Mouse (Mus musculus): Measurements from ENCODE around the gene Fn1.

The Fn1 gene

DNA sequence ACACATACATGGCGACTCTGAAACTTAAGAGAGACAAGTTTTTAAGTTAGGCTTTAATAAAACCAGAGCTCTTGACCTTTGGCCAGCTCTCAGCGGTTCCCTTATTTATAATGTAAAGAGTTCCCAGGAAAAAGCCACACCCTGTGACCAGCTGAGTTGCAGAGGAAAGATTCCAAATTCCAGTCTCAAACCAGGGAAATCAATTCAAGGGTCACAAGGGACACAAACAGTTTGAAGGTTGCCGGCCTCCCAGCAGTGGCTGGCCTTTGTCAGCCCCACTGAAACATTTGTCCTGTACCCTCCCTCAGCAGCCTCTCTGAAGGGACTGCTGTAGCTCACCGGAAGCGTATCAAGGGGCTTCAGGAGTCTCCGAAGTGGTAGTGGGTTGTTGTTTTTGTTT lies 2.3 kb downstream of the Fn1 start:
- DNase-seq (ENCODE audit: low spot score): no peak

DNA sequence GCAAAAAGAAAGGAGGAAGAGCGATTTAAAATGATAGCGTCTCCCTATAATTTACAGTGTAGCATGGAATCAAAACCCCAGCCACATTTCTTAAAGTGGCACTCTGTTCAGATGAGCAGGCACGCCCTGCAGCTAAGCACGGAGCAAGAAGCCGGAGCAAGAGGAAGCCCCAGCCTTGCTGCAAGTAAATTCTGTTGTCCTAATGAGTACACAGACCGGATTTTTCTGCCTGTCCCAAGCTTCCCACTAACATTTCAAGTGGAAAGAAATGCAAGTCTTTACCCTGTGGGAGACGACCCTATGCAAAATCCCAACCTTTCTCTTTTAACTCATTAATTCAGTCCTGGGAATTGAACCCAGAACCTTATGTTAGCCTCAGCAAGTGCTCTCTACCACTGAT lies 4.8 kb downstream of the Fn1 start:
- no peak for DNase-seq (ENCODE audit: low spot score)

DNA sequence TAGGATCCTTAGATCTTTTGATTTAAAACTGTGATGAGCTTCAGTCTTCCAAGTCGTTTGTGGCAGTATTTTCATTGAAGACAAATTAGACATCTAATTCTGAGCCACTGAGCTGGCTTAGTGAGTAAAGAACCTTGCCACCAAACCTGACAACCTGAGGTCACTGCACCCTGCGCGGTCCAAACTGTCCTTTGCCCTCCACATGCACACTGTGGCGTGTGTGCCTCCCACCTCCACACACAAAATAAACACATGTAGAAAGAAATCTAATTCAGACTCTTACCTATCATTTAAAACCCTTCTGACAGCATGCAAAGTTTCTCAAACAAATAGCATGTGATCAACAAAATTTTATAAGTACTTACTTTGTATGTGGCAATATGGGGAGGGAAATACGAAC lies 6.2 kb downstream of the Fn1 start:
- no peak for DNase-seq (ENCODE audit: low spot score)

DNA sequence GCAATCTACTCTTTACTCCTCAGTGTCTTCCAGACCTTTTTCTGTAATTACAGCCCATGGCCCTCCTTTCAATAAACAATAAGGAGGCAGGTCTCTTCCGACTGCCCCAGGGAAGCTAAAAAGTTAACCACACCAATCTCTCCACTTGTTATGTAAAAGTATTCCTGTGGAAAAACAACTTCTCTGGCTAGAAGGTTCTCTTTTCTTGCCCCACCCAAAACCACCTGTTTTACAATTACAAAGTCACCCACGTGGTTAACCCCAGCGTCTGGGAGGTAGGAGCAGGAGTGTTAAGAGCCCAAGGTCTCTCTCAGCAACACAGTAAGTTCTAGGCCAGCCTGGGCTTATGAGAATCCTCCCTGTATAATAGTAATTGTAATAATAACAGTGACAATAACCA lies 7.0 kb downstream of the Fn1 start:
- no peak for DNase-seq (ENCODE audit: low spot score)

DNA sequence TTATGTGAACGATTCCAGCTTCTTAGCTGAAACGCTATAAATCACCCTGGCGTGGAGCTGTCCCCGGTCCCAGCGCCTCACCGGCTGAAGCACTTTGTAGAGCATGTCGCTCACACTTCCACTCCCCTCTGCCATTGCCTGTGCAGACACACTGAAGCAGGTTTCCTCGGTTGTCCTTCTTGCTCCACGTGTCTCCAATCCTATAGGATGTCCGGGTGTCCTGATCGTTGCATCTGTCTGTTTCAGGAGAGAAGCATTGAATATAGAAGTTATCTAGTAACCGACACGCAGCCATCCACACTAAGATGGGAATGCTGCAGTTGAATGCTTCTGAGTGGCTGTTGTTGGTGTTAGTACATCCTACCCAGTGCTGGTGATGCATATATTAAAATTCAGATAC lies 7.5 kb downstream of the Fn1 start:
- DNase-seq (ENCODE audit: low spot score): no peak

DNA sequence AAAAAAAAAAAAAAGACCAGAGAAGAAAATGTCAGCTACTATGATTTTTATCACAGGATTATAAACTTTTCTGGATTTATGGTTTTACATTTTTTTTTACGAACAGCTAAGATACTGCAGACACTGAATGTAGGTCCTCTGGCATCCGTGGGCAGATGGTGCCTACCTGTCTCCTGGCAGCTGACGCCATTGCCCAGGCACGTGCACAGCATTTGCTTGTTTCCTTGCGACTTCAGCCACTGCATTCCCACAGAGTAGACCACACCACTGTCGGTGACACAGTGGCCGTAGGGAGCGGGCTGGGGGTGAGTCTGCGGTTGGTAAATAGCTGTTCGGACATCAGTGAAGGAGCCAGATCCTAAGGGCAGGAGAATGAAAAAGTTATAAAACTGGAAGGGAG lies 10.2 kb downstream of the Fn1 start:
- DNase-seq (ENCODE audit: low spot score): no peak

DNA sequence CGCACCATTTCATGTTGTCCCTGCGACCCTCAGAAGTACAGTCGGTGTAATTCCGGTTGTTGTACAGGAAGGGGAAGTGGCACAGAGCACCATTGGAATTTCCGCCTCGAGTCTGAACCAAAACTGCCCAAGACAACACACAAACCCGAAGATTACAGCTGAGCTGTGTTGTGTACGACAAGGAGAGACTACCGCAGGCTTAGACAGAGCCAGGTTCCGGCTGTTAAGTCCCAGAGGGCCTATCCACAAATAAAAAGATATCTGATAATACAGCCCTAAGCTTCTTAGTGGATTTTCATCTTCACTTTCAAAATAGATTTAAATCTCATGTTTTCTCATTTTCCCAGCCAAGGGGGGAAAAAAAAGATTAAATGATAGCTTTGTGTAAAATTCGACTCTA lies 11.8 kb downstream of the Fn1 start:
- DNase-seq (ENCODE audit: low spot score): no peak

DNA sequence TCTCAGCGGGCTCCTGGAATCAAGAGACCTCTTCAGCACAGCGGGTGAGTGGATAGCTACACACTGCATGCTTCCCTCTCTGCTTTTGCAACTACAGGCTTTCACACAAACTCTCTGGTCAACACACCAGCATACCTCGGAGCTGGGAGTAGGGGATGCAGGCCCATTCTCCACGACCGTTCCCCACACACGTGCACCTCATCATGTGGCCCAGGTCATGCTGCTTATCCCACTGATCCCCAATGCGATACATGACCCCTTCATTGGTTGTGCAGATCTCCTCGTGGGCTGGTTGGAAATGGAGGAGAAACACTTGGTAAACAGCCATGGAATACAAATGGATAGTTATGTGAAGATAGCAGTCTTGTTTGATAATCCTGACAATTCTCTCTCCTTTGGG lies 12.8 kb downstream of the Fn1 start:
- no peak for DNase-seq (ENCODE audit: low spot score)

DNA sequence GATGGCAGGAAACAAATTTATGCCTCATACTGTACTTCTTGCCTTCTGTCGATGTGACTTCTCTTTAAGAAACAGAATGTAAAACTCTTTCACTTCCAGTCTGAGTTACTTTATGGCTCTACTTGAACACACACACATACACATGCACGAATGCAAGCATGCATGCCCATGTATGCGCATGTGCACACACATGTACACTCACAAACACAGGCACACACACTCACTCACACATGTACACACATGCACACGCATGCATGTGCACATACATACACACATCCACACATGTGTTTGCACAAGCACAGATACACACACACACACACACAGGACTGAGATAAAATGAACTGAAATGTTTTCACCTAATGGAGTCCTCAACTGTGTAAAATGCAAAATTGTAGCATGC lies 16.3 kb downstream of the Fn1 start:
- no peak for DNase-seq (ENCODE audit: low spot score)

DNA sequence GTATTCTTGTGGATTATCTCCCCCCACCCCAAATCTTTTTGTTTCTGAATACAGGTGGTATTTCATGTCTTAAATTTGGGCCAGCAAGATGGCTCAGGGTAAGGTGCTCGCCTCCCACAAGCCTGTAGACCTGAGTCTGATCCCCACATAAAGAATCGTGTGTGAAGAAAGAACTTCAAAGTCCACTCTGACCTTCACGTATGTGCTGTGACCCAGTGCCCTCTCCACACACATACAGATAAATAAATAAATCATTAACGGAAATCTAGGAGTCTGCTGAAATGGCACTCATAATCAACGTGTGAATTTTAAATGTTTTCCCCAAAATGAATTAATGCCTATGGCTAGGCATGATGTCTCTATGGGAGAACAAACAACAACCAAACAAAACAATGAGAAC lies 16.9 kb downstream of the Fn1 start:
- DNase-seq (ENCODE audit: low spot score): no peak

DNA sequence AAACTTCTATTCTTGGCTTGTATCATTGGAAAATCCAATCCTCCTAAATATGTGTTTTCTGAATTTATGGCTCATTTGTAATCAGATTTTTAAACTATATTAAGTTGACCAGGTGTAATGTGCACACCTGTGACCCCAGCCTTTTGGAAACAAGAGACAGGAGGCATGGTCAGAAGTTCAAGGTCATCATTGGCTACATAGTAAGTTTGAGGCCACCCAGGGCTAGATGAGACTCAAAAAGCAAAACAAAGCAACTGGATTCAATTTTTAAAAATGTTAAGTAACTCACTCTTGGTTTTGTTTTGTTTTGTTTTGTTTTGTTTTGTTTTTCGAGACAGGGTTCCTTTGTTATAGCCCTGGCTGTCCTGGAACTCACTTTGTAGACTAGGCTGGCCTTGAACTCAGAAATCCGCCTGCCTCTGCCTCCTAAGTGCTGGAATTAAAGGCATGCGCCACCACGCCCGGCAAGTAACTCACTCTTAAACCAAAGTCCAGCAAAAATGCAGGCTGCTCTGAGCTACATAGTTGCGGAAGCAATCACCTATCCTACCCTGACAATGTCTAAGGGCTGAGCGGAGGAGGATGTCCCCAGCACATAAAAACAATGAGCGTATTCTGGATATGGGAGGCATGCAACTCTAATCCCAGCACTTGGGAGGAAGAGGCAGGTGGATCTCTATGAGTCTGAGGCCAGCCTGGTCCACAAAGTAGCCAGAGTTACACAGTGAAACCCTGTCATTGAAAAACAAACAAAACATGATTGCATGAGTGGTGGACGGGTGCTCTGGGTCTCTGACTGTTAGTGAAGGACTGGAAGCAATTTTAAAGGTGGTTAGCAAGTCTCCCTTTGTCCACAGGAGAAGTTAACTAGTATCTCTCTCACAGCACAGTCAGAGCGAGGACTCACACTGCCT lies 17.6 kb downstream of the Fn1 start:
- no peak for DNase-seq (ENCODE audit: low spot score)

DNA sequence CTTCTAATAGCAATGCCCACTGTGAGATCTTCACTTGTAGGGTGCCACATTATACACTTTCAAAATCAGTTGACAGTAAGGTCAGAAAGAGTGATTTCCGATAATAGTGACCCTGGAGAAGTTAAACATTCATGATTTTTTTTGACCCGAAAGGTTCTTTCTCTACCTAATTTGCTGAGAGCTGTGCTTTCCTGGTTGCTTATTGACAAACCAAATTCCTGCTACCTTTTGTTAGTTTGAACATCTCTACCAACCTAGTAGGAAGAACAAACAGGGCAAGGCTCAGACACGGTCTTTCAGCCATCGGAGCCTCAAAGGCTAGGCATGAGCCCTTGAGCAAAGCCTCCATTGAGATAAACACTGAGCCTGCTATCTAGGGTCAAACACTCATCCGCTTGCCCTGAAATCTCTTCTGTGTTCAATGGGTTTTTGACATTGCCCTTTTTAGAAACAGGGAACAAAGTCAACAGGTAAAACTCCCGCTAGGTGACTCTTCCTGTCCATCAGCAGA lies 18.5 kb downstream of the Fn1 start:
- no peak for DNase-seq (ENCODE audit: low spot score)

DNA sequence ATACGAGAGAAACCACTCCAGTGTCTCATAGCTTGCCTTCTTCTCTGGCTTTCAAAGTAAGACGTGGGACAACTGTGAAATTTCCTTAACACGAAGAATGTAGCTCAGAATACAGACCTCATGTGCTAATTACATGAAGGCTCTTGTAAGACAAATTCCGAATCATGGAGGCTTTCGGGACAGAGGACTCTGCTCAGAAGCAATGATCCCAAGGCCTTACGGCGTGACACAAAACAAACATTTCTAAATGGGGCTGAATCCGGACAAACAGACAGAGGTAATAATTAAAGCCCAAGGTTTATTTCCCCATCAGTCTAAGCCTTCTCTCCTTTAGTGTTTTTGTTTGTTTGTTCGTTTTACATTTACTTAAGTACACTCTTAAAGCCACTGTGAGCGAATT lies 20.6 kb downstream of the Fn1 start:
- no peak for DNase-seq (ENCODE audit: low spot score)

DNA sequence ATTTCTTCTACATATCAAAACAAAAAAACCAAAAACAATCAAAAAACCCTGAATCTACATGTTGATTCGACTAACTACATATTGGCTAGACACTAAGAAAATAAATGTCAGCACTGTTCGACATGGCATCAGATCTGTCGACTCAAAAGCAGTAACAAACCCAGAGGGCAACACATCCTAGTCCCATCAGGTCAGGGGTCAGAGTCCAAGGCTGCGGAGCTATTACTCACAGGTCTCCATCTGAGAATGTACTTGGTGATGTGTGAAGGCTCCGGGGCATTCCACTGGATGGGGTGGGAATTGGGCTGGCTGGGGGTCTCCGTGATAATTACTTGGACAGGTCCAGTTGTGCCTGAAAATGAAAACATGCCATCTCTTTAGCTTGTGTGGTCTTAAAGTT lies 21.2 kb downstream of the Fn1 start:
- DNase-seq (ENCODE audit: low spot score): no peak

DNA sequence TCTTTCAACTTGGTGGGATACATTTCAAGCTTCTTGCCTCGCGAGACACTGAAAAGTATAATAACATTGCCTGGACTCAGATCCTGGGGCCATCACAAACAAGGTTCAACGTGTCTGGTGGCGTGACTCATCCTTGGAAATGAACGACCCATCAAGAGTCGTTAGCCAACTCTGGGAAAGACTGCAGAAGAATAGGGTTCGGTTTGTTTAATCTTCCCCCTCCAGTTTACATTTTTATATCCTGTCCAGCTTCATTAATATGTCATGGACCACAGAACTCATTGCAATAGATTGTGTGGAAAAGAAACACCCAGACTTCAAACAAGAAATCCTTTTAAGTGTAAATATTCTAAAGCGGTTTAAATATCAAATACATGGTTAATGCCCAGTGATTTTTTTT lies 22.8 kb downstream of the Fn1 start:
- no peak for DNase-seq (ENCODE audit: low spot score)

DNA sequence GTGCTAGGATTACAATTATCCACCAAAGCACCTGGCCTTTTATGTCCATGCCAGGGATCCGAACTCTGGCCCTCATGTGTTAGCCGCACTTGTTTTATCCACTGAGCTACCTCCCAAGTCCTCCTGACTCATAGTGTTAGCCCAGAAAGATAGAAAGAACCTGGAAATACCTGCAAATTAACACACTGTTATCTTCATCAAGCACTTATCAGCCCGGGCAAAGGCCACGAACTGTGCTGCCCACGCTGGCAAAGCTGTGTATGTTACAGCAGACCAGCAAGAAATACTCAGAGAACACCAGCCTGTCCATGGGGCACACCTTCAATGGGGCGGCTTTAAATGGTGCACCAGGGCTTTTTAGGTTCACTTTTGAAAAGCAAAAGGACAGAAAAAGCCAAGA lies 29.4 kb downstream of the Fn1 start:
- DNase-seq (ENCODE audit: low spot score): no peak

DNA sequence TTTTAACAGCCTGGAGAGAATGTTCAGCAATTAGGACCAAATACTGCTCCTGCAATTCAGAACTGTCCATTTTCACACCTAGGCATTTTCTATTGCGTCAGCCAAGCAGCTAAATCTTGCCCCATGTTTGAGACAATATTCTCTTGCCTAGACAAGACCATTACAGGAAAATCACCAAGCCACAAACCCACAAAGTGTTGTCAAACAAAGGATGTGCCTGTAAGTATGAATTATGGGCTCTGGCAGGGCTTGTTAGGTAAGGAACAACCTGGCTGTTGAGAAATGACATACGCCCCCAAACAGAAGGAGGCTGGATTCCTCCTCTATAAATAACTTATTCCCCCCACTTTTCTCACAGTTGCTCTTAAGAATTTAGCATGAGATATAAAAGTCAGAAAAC lies 31.5 kb downstream of the Fn1 start:
- no peak for DNase-seq (ENCODE audit: low spot score)

DNA sequence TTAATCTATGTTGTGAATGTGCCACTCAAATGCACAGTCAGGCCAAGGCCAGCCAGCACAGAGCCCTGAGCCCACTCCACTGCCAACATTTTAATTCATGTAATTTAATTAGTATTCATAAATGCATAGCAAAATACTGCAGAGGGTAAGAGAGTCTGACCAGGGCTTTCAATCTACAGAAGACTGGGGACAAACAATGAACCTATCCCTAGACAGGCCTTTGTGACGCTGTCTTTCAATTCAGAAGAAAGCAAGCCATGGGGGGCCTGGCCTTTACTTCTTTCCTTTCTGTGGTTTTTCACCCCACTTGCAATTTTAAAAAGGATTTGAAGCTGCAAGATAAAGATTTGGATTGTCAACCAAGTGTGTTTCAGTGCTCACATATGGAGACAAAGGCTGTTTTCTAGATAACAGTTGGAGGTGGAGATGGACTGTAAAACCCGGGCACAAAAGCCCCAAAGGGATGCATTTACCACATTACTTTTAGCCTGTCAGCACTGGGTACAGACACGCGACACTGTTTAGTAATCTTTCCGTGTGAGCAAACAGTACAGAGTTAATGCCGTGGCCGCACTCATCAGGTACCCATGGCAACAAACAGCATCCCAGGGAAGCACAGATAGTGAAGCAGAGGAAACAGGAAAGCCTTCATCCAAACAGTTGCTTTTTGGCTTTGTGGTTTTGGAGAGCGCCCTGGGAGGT lies 38.3 kb downstream of the Fn1 start:
- DNase-seq (ENCODE audit: low spot score): no peak

DNA sequence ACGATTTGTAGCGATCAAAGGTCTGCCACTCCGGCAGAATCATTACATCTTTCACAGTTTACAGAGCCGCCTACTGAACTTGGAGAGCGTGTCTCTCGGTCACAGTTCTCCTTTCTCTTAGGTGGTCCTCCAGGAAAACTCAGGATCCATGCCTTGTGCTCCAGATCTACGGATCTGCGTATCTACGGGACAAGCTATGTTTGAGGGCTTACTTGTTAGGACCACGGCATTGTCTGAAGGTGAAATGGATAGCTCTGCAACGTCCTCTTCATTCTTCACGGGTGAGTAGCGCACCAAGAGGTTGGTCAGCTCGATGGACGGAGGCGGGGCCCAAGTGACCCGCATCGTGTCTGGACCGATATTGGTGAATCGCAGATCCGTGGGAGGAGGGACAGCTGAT lies 40.7 kb downstream of the Fn1 start:
- no peak for DNase-seq (ENCODE audit: low spot score)

DNA sequence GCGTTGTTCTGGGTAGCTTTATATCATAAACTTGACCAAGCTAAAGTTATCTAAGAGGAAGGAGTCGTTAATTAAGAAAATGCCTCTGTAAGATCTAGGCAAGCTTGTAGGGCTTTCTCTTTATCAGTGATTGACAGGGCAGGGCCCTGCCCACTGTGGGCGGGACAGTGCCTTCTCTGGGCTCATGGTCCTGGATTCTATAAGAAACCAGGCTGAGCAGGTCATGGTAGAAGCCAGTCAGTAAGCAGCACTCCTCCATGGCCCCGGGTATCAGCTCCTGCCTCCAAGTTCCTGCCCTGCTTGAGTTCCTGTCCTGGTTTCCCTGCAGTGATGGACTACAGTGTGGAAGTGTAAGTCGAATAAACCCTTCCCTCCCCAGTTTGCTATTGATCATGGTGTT lies 43.1 kb downstream of the Fn1 start:
- no peak for DNase-seq (ENCODE audit: low spot score)

DNA sequence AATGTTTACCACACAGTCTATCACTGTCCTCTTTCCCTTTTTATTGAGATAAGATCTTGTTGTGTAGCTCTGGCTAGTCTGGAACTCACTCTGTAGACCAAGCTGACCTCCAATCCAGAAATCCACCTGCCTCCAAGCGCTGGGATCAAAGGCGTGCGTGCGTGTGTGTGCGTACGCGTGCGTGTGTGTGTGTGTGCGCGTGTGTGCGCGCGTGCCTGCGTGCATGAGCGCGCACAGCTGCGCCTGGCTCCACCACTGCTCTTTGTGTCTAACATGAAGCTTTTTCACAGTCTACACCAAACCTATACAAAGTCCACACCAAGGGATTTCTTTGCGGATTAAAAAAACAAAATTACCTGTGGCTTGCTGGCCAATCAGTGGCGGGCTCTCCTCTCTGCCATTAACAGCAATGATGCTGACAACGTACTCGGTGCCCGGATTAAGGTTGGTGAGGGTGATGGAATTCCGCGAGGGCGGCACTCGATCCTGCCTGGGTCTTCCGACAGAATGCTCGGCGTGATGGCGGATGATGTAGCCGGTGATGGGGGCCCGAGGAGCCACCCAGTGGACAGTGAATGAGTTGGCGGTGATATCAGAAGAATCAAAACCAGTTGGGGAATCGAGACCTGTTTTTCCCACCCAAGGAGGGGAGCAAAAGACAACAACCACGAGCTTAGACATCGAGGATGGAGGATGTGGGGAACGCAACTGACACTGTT lies 43.8 kb downstream of the Fn1 start:
- no peak for DNase-seq (ENCODE audit: low spot score)

DNA sequence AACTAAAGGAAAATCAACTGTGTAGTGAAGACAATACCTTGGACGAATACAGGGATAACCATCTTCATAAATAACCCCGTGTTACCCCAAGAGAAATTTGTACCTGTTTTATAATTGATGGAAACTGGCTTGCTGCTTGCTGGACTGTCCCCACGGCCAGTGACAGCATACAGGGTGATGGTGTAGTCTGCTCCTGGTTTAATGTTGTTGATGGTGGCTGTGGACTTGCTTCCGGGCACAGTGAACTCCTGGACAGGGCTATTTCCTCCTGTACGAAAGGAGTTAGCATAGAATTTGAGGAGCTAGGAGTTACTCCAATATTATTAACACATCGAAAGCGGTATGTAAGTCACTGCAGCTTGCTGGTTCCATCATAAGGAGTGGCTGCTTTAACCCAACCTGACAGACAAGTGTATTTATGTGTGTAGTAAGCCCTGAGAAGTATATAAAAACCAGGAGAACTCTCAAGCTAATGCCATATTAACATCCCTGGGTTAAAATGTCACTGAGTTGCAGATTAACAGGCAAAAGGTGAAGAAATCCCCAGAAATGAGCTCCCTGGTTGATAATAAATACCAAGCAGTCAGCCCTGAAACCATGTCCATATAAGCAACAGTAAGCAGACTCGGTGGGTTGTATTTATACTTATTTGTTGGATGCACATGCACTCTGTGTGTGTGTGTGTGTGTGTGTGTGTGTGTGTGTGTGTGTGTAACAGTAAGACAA lies 46.2 kb downstream of the Fn1 start:
- no peak for DNase-seq (ENCODE audit: low spot score)
